8 mouse cellular contexts compared by ENCODE assay signal in the genomic region with DNA sequence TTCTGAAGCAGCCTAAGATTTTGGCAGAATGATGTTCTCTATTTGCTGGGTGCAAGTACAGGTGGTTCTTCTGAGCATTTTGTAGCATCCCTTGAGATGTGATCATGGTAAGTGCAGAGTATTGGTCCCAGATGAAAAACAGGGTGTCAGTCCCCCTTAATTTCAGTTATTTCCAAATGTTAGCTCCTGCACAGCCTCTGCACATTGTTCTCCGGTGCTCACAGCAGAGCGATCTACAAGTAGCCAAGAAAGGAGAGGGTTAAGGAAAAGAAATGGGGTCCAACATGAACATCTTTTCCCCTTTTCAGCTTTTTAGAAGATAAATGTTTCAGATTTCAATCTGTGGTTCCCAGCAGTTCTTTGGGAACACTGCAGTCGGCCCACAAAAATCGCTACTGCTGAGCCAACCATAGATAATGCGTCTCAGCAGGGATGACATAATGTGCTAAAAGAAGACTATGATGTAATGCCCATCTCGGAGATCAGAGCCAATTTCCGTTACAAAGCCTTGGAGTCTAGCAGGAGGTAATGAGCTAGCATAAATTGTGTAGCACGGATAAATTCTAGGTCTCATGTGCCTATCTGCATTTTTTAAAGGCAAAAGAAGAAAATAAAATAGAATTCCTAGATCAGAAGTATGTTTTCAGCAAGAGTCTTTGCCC.
DNase-seq lines count a peak whose midpoint lies in the region; ATAC-seq and TF ChIP-seq lines count a peak whose summit lies in the region.

No protein-coding gene starts in this region.

- in situ Hi-C loops in ES-E14 (cut with MboI; ENCODE audit: low sequenced_read_pairs in 2 of 2, unreplicated experiment in 2 of 2) = no loop called here

- ATAC-seq in neural tube, embryonic 13.5 days (ENCODE audit: low read depth) = peak; percentile 91
- no peak for ATAC-seq in erythroblast, adult 5-6 weeks (replicated peaks; ENCODE audit: low FRiP score, poor library complexity, severe bottlenecking)

- H3K9ac ChIP-seq in ES-E14 (ENCODE audit: insufficient read depth, low read depth, low read length, poor library complexity, severe bottlenecking) = no peak overlapping the region
- H3K9ac ChIP-seq in neural tube, embryonic 13.5 days = peak overlapping the region; percentile 43; the same call in 1 of the 2 replicates

- H3K36me3 ChIP-seq in ES-E14 (ENCODE audit: control insufficient read depth, insufficient read depth, low read length, poor library complexity, severe bottlenecking) = no peaks in the 10 kb centered on the region
- H3K36me3 ChIP-seq in forebrain, embryonic 10.5 days (replicated peaks) = no peaks in the 10 kb centered on the region
- no peaks in the 10 kb centered on the region for H3K36me3 ChIP-seq in neural tube, embryonic 13.5 days

- H3K4me2 ChIP-seq in neural tube, embryonic 13.5 days = peak overlapping the region; percentile 50

- no peaks in the 10 kb centered on the region for H3K27me3 ChIP-seq in forebrain, embryonic 10.5 days (ENCODE audit: poor library complexity, severe bottlenecking)
- H3K27me3 ChIP-seq in neural tube, embryonic 13.5 days = no peaks in the 10 kb centered on the region

- H3K4me3 ChIP-seq in ES-E14 (ENCODE audit: insufficient read depth in 1 of 2, low read depth in 1 of 2, low read length in 2 of 2, poor library complexity in 1 of 2, severe bottlenecking in 1 of 2) = no peak overlapping the region
- no peak overlapping the region; the same call in 1 of the 2 replicates for H3K4me3 ChIP-seq in forebrain, embryonic 10.5 days
- no peak overlapping the region for H3K4me3 ChIP-seq in neural tube, embryonic 13.5 days

- peaks cover 13 to 15% of the 10 kb centered on the region in 2 experiments for H3K4me1 ChIP-seq in ES-E14 (ENCODE audit: control insufficient read depth in 2 of 2, insufficient read depth in 2 of 2, low read length in 2 of 2, poor library complexity in 1 of 2)
- H3K4me1 ChIP-seq in forebrain, embryonic 10.5 days = peaks cover 34% of the 10 kb centered on the region
- H3K4me1 ChIP-seq in neural tube, embryonic 13.5 days (replicated peaks) = peaks cover 42% of the 10 kb centered on the region

- peak; percentile 25 for DNase-seq in ES-E14 (ENCODE audit: low read depth, low spot score)
- peak; percentile 52 for DNase-seq in ZHBTc4 (ENCODE audit: low read depth, low spot score)
- DNase-seq in forebrain, embryonic 10.5 days (ENCODE audit: extremely low spot score, low spot score) = no peak
- peak; percentile 39 to 63 for DNase-seq in heart, postnatal 14 days
- peak; percentile 56 to 72 for DNase-seq in left cerebral cortex, adult 18-20 months (ENCODE audit: low spot score in 2 of 2)
- no peak for DNase-seq in c-Kit-positive CD71-positive TER-119-positive erythroid progenitor cells, embryonic 14.5 days (ENCODE audit: low spot score)

- no peak overlapping the region for H3K27ac ChIP-seq in ES-E14 (ENCODE audit: insufficient read depth, low read depth, low read length, poor library complexity, severe bottlenecking)
- peak overlapping the region; percentile 71 for H3K27ac ChIP-seq in forebrain, embryonic 10.5 days
- H3K27ac ChIP-seq in neural tube, embryonic 13.5 days (replicated peaks) = peak overlapping the region; percentile 87

- H3K9me3 ChIP-seq in ES-E14 (ENCODE audit: control insufficient read depth, insufficient read depth, low read depth, low read length) = no peaks in the 10 kb centered on the region
- H3K9me3 ChIP-seq in forebrain, embryonic 10.5 days = no peaks in the 10 kb centered on the region
- no peaks in the 10 kb centered on the region for H3K9me3 ChIP-seq in neural tube, embryonic 13.5 days

- 42% methylated on average over 8 of the region's 8 CpGs for WGBS in forebrain, embryonic 10.5 days
- WGBS in neural tube, embryonic 13.5 days = 13% methylated on average over 8 of the region's 8 CpGs

- intact Hi-C loops in heart, postnatal 14 days (cut with DNase I) = no loop called here

TF ChIP-seq in ES-E14, 5 proteins besides CTCF, POLR2A, EP300 and RAD21:
- TF ChIP-seq MAFK (IDR thresholded peaks at IDR 0.05; ENCODE audit: insufficient read depth, low read depth, low read length) (no peak), CHD2 (IDR thresholded peaks at IDR 0.05; ENCODE audit: low read depth, low read length) (no peak), HCFC1 (IDR thresholded peaks at IDR 0.05; ENCODE audit: borderline replicate concordance, insufficient read depth, low read length) (no peak), ZC3H11A (IDR thresholded peaks at IDR 0.05; ENCODE audit: borderline replicate concordance, low read depth, low read length) (no peak), ZNF384 (IDR thresholded peaks at IDR 0.05; ENCODE audit: low read depth, low read length) (no peak)

Comparison
In these comparisons a context has a peak if more than half of its experiments do, and no peak if none do; other contexts are left out.
1. DNase-seq: peak in ES-E14 (single experiment), ZHBTc4 (single experiment), heart, postnatal 14 days (2 of 2) and left cerebral cortex, adult 18-20 months (2 of 2); none in forebrain, embryonic 10.5 days (single experiment) and c-Kit-positive CD71-positive TER-119-positive erythroid progenitor cells, embryonic 14.5 days (single experiment).